Mouse (Mus musculus): ENCODE results near the gene Mylk. TPM values are rescaled to one million over a fixed set of nuclear protein-coding genes. Genes with fewer than 3 reads are reported as not detected.

Gene Mylk
- total and polyA plus RNA-seq, 3 experiments, result 28.3 to 42.3 (median 32.9) TPM

GRCm38 (mm10) chr16:34926531-34927435, 181.8 kb downstream of the Mylk start:
- peaks cover 7% of the 10 kb centered on the region; the same call in 1 of the 2 replicates for H3K36me3 ChIP-seq (ENCODE audit: control insufficient read depth, insufficient read depth, low read length)
- peak overlapping the region; percentile 82 for H3K27ac ChIP-seq
- peaks cover 38% of the 10 kb centered on the region for H3K4me1 ChIP-seq (ENCODE audit: control insufficient read depth, insufficient read depth, low read length)
- intact Hi-C loops (cut with DNase I), result no loop called here
- H3K27me3 ChIP-seq (ENCODE audit: control insufficient read depth, insufficient read depth, low read length), result no peaks in the 10 kb centered on the region
- H3K4me3 ChIP-seq, result no peak overlapping the region
- 64% methylated on average over 9 of the region's 9 CpGs for WGBS
- H3K79me2 ChIP-seq (replicated peaks; ENCODE audit: control insufficient read depth, insufficient read depth, low read length), result no peaks in the 10 kb centered on the region
- no peak for DNase-seq
- no peak for TF ChIP-seq CTCF (IDR thresholded peaks at IDR 0.05)
- H3K9ac ChIP-seq (ENCODE audit: low read depth, low read length), result peak overlapping the region; percentile 37

- WGBS, result 36% methylated on average over 8 of the region's 8 CpGs
- TF ChIP-seq POLR2A (IDR thresholded peaks at IDR 0.05; ENCODE audit: insufficient read depth, low read depth, low read length) (no peak), EP300 (IDR thresholded peaks at IDR 0.05; ENCODE audit: insufficient read depth, low read depth, low read length) (no peak), CTCF (IDR thresholded peaks at IDR 0.05) (no peak)
- DNase-seq, result no peak
- peaks cover 3% of the 10 kb centered on the region; the same call in 1 of the 2 replicates for H3K36me3 ChIP-seq (ENCODE audit: control insufficient read depth, insufficient read depth, low read length)
- peak overlapping the region; percentile 69 for H3K27ac ChIP-seq
- no peak overlapping the region for H3K4me3 ChIP-seq
- no peaks in the 10 kb centered on the region for H3K79me2 ChIP-seq (replicated peaks; ENCODE audit: control insufficient read depth, insufficient read depth, low read length)
- intact Hi-C loops (cut with DNase I), result no loop called here
- peaks cover 33% of the 10 kb centered on the region for H3K4me1 ChIP-seq (ENCODE audit: control insufficient read depth, insufficient read depth, low read length)
- no peak overlapping the region for H3K9ac ChIP-seq (ENCODE audit: low read depth, low read length)
- H3K27me3 ChIP-seq (ENCODE audit: control insufficient read depth, insufficient read depth, low read length), result no peaks in the 10 kb centered on the region
Measured at GRCm38 (mm10) chr16:34929686-34930085, 184.7 kb downstream of the Mylk start.

GRCm38 (mm10) chr16:34930110-34930509, 185.1 kb downstream of the Mylk start:
- Histone ChIP-seq H3K36me3 (ENCODE audit: control insufficient read depth, insufficient read depth, low read length) (peaks cover 3% of the 10 kb centered on the region; the same call in 1 of the 2 replicates), H3K27ac (peak overlapping the region; percentile 69), H3K9ac (ENCODE audit: low read depth, low read length) (no peak overlapping the region), H3K4me3 (no peak overlapping the region), H3K79me2 (replicated peaks; ENCODE audit: control insufficient read depth, insufficient read depth, low read length) (no peaks in the 10 kb centered on the region), H3K27me3 (ENCODE audit: control insufficient read depth, insufficient read depth, low read length) (no peaks in the 10 kb centered on the region), H3K4me1 (ENCODE audit: control insufficient read depth, insufficient read depth, low read length) (peaks cover 30% of the 10 kb centered on the region)
- no peak for DNase-seq
- WGBS, result 53% methylated on average over 7 of the region's 7 CpGs
- TF ChIP-seq EP300 (IDR thresholded peaks at IDR 0.05; ENCODE audit: insufficient read depth, low read depth, low read length), result no peak
- no peak for TF ChIP-seq POLR2A (IDR thresholded peaks at IDR 0.05; ENCODE audit: insufficient read depth, low read depth, low read length)
- TF ChIP-seq CTCF (IDR thresholded peaks at IDR 0.05), result no peak
- intact Hi-C loops (cut with DNase I), result no loop called here

- no peaks in the 10 kb centered on the region for H3K27me3 ChIP-seq (ENCODE audit: control insufficient read depth, insufficient read depth, low read length)
- peaks cover 20% of the 10 kb centered on the region for H3K4me1 ChIP-seq (ENCODE audit: control insufficient read depth, insufficient read depth, low read length)
- intact Hi-C loops (cut with DNase I), result no loop called here
- no peak overlapping the region for H3K9ac ChIP-seq (ENCODE audit: low read depth, low read length)
- TF ChIP-seq EP300 (IDR thresholded peaks at IDR 0.05; ENCODE audit: insufficient read depth, low read depth, low read length) (no peak), POLR2A (IDR thresholded peaks at IDR 0.05; ENCODE audit: insufficient read depth, low read depth, low read length) (no peak), CTCF (IDR thresholded peaks at IDR 0.05) (no peak)
- no peak overlapping the region for H3K4me3 ChIP-seq
- DNase-seq, result no peak
- 70% methylated on average over 2 of the region's 2 CpGs for WGBS
- no peaks in the 10 kb centered on the region for H3K79me2 ChIP-seq (replicated peaks; ENCODE audit: control insufficient read depth, insufficient read depth, low read length)
- H3K36me3 ChIP-seq (ENCODE audit: control insufficient read depth, insufficient read depth, low read length), result peaks cover 3% of the 10 kb centered on the region; the same call in 1 of the 2 replicates
- H3K27ac ChIP-seq, result peak overlapping the region; percentile 69
Measured at GRCm38 (mm10) chr16:34931306-34931705, 186.3 kb downstream of the Mylk start.

- WGBS, result 68% methylated on average over 4 of the region's 4 CpGs
- intact Hi-C loops (cut with DNase I), result no loop called here
- Histone ChIP-seq H3K4me1 (ENCODE audit: control insufficient read depth, insufficient read depth, low read length) (peaks cover 22% of the 10 kb centered on the region), H3K27ac (no peak overlapping the region), H3K36me3 (ENCODE audit: control insufficient read depth, insufficient read depth, low read length) (peaks cover 3% of the 10 kb centered on the region; the same call in 1 of the 2 replicates), H3K4me3 (no peak overlapping the region), H3K79me2 (replicated peaks; ENCODE audit: control insufficient read depth, insufficient read depth, low read length) (no peaks in the 10 kb centered on the region), H3K9ac (ENCODE audit: low read depth, low read length) (no peak overlapping the region), H3K27me3 (ENCODE audit: control insufficient read depth, insufficient read depth, low read length) (no peaks in the 10 kb centered on the region)
- no peak for TF ChIP-seq EP300 (IDR thresholded peaks at IDR 0.05; ENCODE audit: insufficient read depth, low read depth, low read length)
- TF ChIP-seq CTCF (IDR thresholded peaks at IDR 0.05), result no peak
- TF ChIP-seq POLR2A (IDR thresholded peaks at IDR 0.05; ENCODE audit: insufficient read depth, low read depth, low read length), result no peak
- DNase-seq, result no peak
Measured at GRCm38 (mm10) chr16:34933173-34933572, 188.2 kb downstream of the Mylk start.

- peaks cover 3% of the 10 kb centered on the region; the same call in 1 of the 2 replicates for H3K36me3 ChIP-seq (ENCODE audit: control insufficient read depth, insufficient read depth, low read length)
- no peaks in the 10 kb centered on the region for H3K79me2 ChIP-seq (replicated peaks; ENCODE audit: control insufficient read depth, insufficient read depth, low read length)
- H3K27me3 ChIP-seq (ENCODE audit: control insufficient read depth, insufficient read depth, low read length), result no peaks in the 10 kb centered on the region
- no peak for TF ChIP-seq POLR2A (IDR thresholded peaks at IDR 0.05; ENCODE audit: insufficient read depth, low read depth, low read length)
- no peak for TF ChIP-seq EP300 (IDR thresholded peaks at IDR 0.05; ENCODE audit: insufficient read depth, low read depth, low read length)
- no peak for TF ChIP-seq CTCF (IDR thresholded peaks at IDR 0.05)
- no peak for DNase-seq
- H3K9ac ChIP-seq (ENCODE audit: low read depth, low read length), result no peak overlapping the region
- H3K4me3 ChIP-seq, result no peak overlapping the region
- 66% methylated on average over 6 of the region's 6 CpGs for WGBS
- H3K27ac ChIP-seq, result no peak overlapping the region
- intact Hi-C loops (cut with DNase I), result no loop called here
- H3K4me1 ChIP-seq (ENCODE audit: control insufficient read depth, insufficient read depth, low read length), result peaks cover 26% of the 10 kb centered on the region
Measured at GRCm38 (mm10) chr16:34934486-34934885, 189.5 kb downstream of the Mylk start.
